ENCODE assay signal across 22 mouse cellular contexts in the genomic region with DNA sequence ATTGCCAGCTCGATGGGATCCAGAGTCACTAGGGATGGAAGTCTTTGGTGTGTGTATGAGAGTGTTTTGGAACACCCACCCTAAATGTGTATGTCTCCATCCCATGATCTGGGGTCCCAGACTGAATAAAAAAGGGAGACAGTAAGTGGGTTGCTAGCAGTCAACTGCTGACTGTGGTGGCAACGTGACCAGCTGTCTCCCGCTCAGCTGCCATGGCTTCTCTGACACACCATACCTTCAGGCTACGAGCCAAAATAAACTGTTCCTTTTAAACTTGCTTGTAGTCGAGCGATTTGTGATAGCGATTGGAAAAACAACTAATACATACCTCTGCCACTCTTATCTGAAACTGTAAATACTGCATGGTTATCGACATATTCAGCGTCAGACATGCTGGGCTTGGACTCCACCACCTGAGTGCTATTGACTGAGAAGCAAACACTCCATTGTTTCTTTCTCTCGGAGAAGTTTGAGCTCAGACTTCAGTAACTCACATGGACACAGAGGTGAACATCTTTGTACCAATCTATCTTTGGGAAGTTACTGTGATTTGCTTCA.
"Had no signal": no experiment of that assay in that cellular context is flagged by ENCODE, and none has a peak within 500 bp of the region (broad histone marks: within the 10 kb centered on the region; RNA-seq: fewer than 3 reads in every experiment).

No protein-coding gene starts in this region.

- H3K27ac ChIP-seq: liver, embryonic 14.5 days; lung, embryonic 15.5 days; macrophage; midbrain, embryonic 13.5 days; midbrain, embryonic 15.5 days; neural tube, embryonic 13.5 days; neural tube, embryonic 15.5 days had no signal

- H3K9me3 ChIP-seq: lung, embryonic 15.5 days; megakaryocyte, embryonic 14.5 days; midbrain, embryonic 13.5 days; midbrain, embryonic 15.5 days; neural tube, embryonic 15.5 days had no signal

- H3K4me2 ChIP-seq: lung, embryonic 15.5 days; midbrain, embryonic 11.5 days; midbrain, embryonic 13.5 days; midbrain, embryonic 15.5 days; neural tube, embryonic 13.5 days; neural tube, embryonic 15.5 days had no signal

- DNase-seq: liver, postnatal 0 days; lung, adult 2 months; lung, postnatal 14 days; lung, postnatal 36 days; retina, postnatal 1 day; right cerebral cortex, adult 18-20 months; right cerebral cortex, postnatal 25 days; right cerebral cortex, postnatal 4 days; spleen, adult 18-20 months; thymus, adult 2 months; thymus, postnatal 25 days; thymus, postnatal 4 days had no signal

- H3K9ac ChIP-seq: liver, embryonic 14.5 days; liver, postnatal 0 days; lung, embryonic 15.5 days; midbrain, embryonic 13.5 days; midbrain, embryonic 15.5 days; neural tube, embryonic 13.5 days; neural tube, embryonic 15.5 days had no signal

- H3K36me3 ChIP-seq: lung, embryonic 15.5 days; midbrain, embryonic 13.5 days; midbrain, embryonic 15.5 days; neural tube, embryonic 13.5 days; neural tube, embryonic 15.5 days had no signal

- ATAC-seq: liver, postnatal 0 days; lung, postnatal 0 days; midbrain, embryonic 13.5 days; midbrain, embryonic 15.5 days had no signal

- H3K27me3 ChIP-seq: lung, embryonic 15.5 days; midbrain, embryonic 13.5 days; midbrain, embryonic 15.5 days; neural tube, embryonic 13.5 days; neural tube, embryonic 15.5 days had no signal

- H3K4me3 ChIP-seq: lung, embryonic 15.5 days; megakaryocyte, embryonic 14.5 days; midbrain, embryonic 13.5 days; midbrain, embryonic 15.5 days; neural tube, embryonic 13.5 days; neural tube, embryonic 15.5 days had no signal
